Mouse (Mus musculus) testis, adult 2 months (tissue): ENCODE data around the gene Serbp1.

Source experiments
- CTCF ChIP-seq: fragments of 200-500 bp; IDR thresholded peaks from 2 replicates; pipeline ENCODE4 v1.5.1; 2012; ENCODE audit warnings: low read depth, mild to moderate bottlenecking, inconsistent platforms, low read length, moderate library complexity; ENCODE audit not compliant: control insufficient read depth, insufficient read depth, insufficient replicate concordance
- POLR2A ChIP-seq: fragments of 200-500 bp; IDR thresholded peaks from 2 replicates; pipeline ENCODE4 v1.6.1; 2012; ENCODE audit warnings: low read depth, mild to moderate bottlenecking, inconsistent platforms, low read length, moderate library complexity; ENCODE audit not compliant: control insufficient read depth

- no peak for TF ChIP-seq CTCF
- no peak for TF ChIP-seq POLR2A
Measured at GRCm38 (mm10) chr6:67282897-67283296, 44.9 kb downstream of the Serbp1 start.
